Mouse (Mus musculus) right cerebral cortex, postnatal 25 days (tissue): ENCODE results near the gene Flnb.

Experiments
- DNase-seq: peaks from one replicate; pipeline ENCODE4 v3.0.0; 2022

Flnb gene

GRCm38 (mm10) chr14:7826151-7826937 is 8.6 kb downstream of the Flnb start:
- DNase-seq, result no peak

GRCm38 (mm10) chr14:7829181-7829580 is 11.4 kb downstream of the Flnb start:
- no peak for DNase-seq

GRCm38 (mm10) chr14:7831770-7832439 is 14.1 kb downstream of the Flnb start:
- DNase-seq, result no peak

- no peak for DNase-seq
Observed at GRCm38 (mm10) chr14:7832440-7832783, 14.7 kb downstream of the Flnb start.

- DNase-seq, result no peak
Observed at GRCm38 (mm10) chr14:7833458-7833857, 15.7 kb downstream of the Flnb start.

- DNase-seq, result no peak
Observed at GRCm38 (mm10) chr14:7838564-7839089, 20.9 kb downstream of the Flnb start.

GRCm38 (mm10) chr14:7839950-7840514 is 22.3 kb downstream of the Flnb start:
- DNase-seq, result no peak

GRCm38 (mm10) chr14:7842631-7843332 is 25.0 kb downstream of the Flnb start:
- DNase-seq, result no peak

GRCm38 (mm10) chr14:7846696-7847095 is 28.9 kb downstream of the Flnb start:
- no peak for DNase-seq

GRCm38 (mm10) chr14:7847746-7848232 is 30.0 kb downstream of the Flnb start:
- DNase-seq, result no peak

GRCm38 (mm10) chr14:7850913-7851312 is 33.2 kb downstream of the Flnb start:
- no peak for DNase-seq

GRCm38 (mm10) chr14:7851543-7852065 is 33.8 kb downstream of the Flnb start:
- DNase-seq, result no peak

GRCm38 (mm10) chr14:7853691-7854090 is 35.9 kb downstream of the Flnb start:
- DNase-seq, result no peak

GRCm38 (mm10) chr14:7854366-7854765 is 36.6 kb downstream of the Flnb start:
- DNase-seq, result no peak

- DNase-seq, result no peak
Observed at GRCm38 (mm10) chr14:7855101-7855500, 37.3 kb downstream of the Flnb start.

- DNase-seq, result no peak
Observed at GRCm38 (mm10) chr14:7855501-7855900, 37.7 kb downstream of the Flnb start.

GRCm38 (mm10) chr14:7856348-7856747 is 38.6 kb downstream of the Flnb start:
- no peak for DNase-seq

- no peak for DNase-seq
Observed at GRCm38 (mm10) chr14:7857835-7858234, 40.1 kb downstream of the Flnb start.

GRCm38 (mm10) chr14:7858430-7858829 is 40.7 kb downstream of the Flnb start:
- DNase-seq, result no peak

- DNase-seq, result no peak
Observed at GRCm38 (mm10) chr14:7860525-7861154, 42.9 kb downstream of the Flnb start.

GRCm38 (mm10) chr14:7861275-7861674 is 43.5 kb downstream of the Flnb start:
- DNase-seq, result no peak

GRCm38 (mm10) chr14:7862226-7862625 is 44.5 kb downstream of the Flnb start:
- no peak for DNase-seq
